Mouse (Mus musculus): ENCODE data around the gene Wwox. TPM values are rescaled to one million over a fixed set of nuclear protein-coding genes. Genes with fewer than 3 reads are reported as not detected.
A peak's percentile ranks its signal among the peaks of the same experiment; 100 is the strongest.

Gene Wwox
- polyA plus RNA-seq, 1 experiment from 2014 or later: 11.0 TPM

DNA sequence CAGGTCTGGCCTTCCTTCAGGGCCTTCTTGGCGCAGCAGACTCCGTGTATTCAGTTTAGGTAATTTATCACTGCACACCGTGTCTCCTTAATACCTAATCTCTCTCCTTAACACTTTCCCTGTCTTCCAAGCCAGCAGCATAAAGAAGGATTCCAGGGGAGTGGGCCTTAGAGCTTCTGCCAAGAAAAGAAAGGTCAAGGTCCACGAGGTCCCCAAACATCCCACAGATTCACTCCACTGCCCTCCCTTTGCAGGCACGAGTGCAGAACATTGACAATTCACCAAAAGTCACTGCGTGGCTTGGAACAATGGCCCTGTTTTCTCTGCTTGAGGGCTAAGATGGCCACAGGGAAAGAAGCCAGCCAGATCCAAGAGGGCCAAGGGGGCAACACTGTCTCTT is 96.7 kb downstream of the Wwox start:
- H3K27ac ChIP-seq (replicated peaks; ENCODE audit: low read depth, low read length): no peak overlapping the region
- H3K27me3 ChIP-seq (replicated peaks; ENCODE audit: control insufficient read depth, insufficient read depth, low read length): no peaks in the 10 kb centered on the region; the same call in 1 of the 2 replicates
- no peak overlapping the region for H3K9ac ChIP-seq (ENCODE audit: low read depth, low read length)
- no peaks in the 10 kb centered on the region for H3K36me3 ChIP-seq (ENCODE audit: control insufficient read depth, insufficient read depth, low read length)
- no peak overlapping the region for H3K4me2 ChIP-seq (ENCODE audit: low read depth, low read length)
- H3K4me3 ChIP-seq (ENCODE audit: low read depth, low read length): no peak overlapping the region
- 0 out of 2 replicates have a peak, but pooled peaks cover 5% of the 10 kb centered on the region for H3K4me1 ChIP-seq (ENCODE audit: control insufficient read depth, insufficient read depth, low read length)
- 61% methylated on average over 6 of the region's 6 CpGs for WGBS
- no peaks in the 10 kb centered on the region for H3K9me3 ChIP-seq (ENCODE audit: control insufficient read depth, low read length)
- no peak for ATAC-seq (ENCODE audit: low read depth)
- DNase-seq (ENCODE audit: low spot score): no peak

DNA sequence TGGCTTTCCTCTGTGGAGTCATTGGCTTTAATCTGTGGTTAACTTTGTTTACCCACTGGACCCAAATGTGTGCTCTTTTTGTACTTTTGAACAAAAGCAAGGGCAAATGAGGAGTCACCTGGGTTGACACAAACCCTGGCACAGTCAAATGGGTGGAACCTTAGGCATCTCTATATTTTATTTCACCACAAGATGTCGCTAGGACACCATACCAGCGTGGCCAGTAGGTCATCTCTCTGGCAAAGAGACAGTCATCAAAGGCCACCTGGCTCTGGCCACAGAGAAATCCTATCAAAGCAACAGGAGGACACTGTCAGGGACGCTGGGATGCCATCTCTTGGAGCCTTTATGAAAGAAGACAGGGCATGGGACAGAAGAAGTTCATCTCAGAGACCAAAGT is 101.7 kb downstream of the Wwox start:
- DNase-seq (ENCODE audit: low spot score): peak; percentile 61
- no peaks in the 10 kb centered on the region for H3K36me3 ChIP-seq (ENCODE audit: control insufficient read depth, insufficient read depth, low read length)
- H3K4me1 ChIP-seq (ENCODE audit: control insufficient read depth, insufficient read depth, low read length): 0 out of 2 replicates have a peak, but pooled peaks cover 3% of the 10 kb centered on the region
- H3K9ac ChIP-seq (ENCODE audit: low read depth, low read length): no peak overlapping the region
- H3K27me3 ChIP-seq (replicated peaks; ENCODE audit: control insufficient read depth, insufficient read depth, low read length): no peaks in the 10 kb centered on the region; the same call in 1 of the 2 replicates
- H3K4me3 ChIP-seq (ENCODE audit: low read depth, low read length): no peak overlapping the region
- H3K27ac ChIP-seq (replicated peaks; ENCODE audit: low read depth, low read length): no peak overlapping the region
- 11% methylated on average over 3 of the region's 3 CpGs for WGBS
- ATAC-seq (ENCODE audit: low read depth): no peak
- no peak overlapping the region for H3K4me2 ChIP-seq (ENCODE audit: low read depth, low read length)
- H3K9me3 ChIP-seq (ENCODE audit: control insufficient read depth, low read length): no peaks in the 10 kb centered on the region

DNA sequence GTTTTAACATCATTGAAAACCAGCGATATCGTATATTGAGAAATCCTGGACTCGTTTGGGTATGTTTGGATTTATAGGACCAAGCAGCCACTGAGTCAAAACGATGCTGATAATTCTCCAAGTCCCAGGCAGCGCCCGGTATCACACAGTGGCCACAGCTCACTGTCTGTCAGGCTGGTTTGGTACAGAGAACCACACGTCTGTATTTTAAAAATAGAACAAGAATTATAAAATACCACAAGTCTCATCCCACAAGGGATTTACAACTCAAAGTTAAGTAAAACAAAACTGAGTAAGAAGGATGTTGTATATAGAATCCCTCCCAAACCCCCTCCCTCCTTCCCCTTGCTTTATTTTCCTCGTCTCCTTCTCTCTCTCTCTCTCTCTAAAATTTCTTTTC is 108.9 kb downstream of the Wwox start:
- Histone ChIP-seq H3K27ac (replicated peaks; ENCODE audit: low read depth, low read length) (no peak overlapping the region), H3K27me3 (replicated peaks; ENCODE audit: control insufficient read depth, insufficient read depth, low read length) (no peaks in the 10 kb centered on the region), H3K4me1 (ENCODE audit: control insufficient read depth, insufficient read depth, low read length) (peaks cover 5% of the 10 kb centered on the region; the same call in 1 of the 2 replicates), H3K9ac (ENCODE audit: low read depth, low read length) (no peak overlapping the region), H3K4me3 (ENCODE audit: low read depth, low read length) (no peak overlapping the region), H3K36me3 (ENCODE audit: control insufficient read depth, insufficient read depth, low read length) (no peaks in the 10 kb centered on the region), H3K4me2 (ENCODE audit: low read depth, low read length) (no peak overlapping the region), H3K9me3 (ENCODE audit: control insufficient read depth, low read length) (no peaks in the 10 kb centered on the region)
- 64% methylated on average over 8 of the region's 8 CpGs for WGBS
- DNase-seq (ENCODE audit: low spot score) (peak; percentile 31), ATAC-seq (ENCODE audit: low read depth) (no peak)

GRCm38 (mm10) chr8:114548837-114549236 is 109.4 kb downstream of the Wwox start:
- Histone ChIP-seq H3K27me3 (replicated peaks; ENCODE audit: control insufficient read depth, insufficient read depth, low read length) (no peaks in the 10 kb centered on the region), H3K4me2 (ENCODE audit: low read depth, low read length) (no peak overlapping the region), H3K27ac (replicated peaks; ENCODE audit: low read depth, low read length) (no peak overlapping the region), H3K4me3 (ENCODE audit: low read depth, low read length) (no peak overlapping the region), H3K9ac (ENCODE audit: low read depth, low read length) (no peak overlapping the region), H3K4me1 (ENCODE audit: control insufficient read depth, insufficient read depth, low read length) (peaks cover 5% of the 10 kb centered on the region; the same call in 1 of the 2 replicates), H3K36me3 (ENCODE audit: control insufficient read depth, insufficient read depth, low read length) (no peaks in the 10 kb centered on the region), H3K9me3 (ENCODE audit: control insufficient read depth, low read length) (no peaks in the 10 kb centered on the region)
- no peak for ATAC-seq (ENCODE audit: low read depth)
- DNase-seq (ENCODE audit: low spot score): no peak
- 66% methylated on average over 6 of the region's 6 CpGs for WGBS

GRCm38 (mm10) chr8:114550029-114550428 is 110.6 kb downstream of the Wwox start:
- WGBS: 67% methylated on average over 7 of the region's 7 CpGs
- no peak overlapping the region for H3K9ac ChIP-seq (ENCODE audit: low read depth, low read length)
- H3K4me2 ChIP-seq (ENCODE audit: low read depth, low read length): no peak overlapping the region
- no peak for ATAC-seq (ENCODE audit: low read depth)
- no peaks in the 10 kb centered on the region for H3K27me3 ChIP-seq (replicated peaks; ENCODE audit: control insufficient read depth, insufficient read depth, low read length)
- H3K27ac ChIP-seq (replicated peaks; ENCODE audit: low read depth, low read length): no peak overlapping the region
- no peaks in the 10 kb centered on the region for H3K9me3 ChIP-seq (ENCODE audit: control insufficient read depth, low read length)
- peaks cover 10% of the 10 kb centered on the region for H3K4me1 ChIP-seq (ENCODE audit: control insufficient read depth, insufficient read depth, low read length)
- H3K4me3 ChIP-seq (ENCODE audit: low read depth, low read length): no peak overlapping the region
- DNase-seq (ENCODE audit: low spot score): no peak
- H3K36me3 ChIP-seq (ENCODE audit: control insufficient read depth, insufficient read depth, low read length): no peaks in the 10 kb centered on the region

GRCm38 (mm10) chr8:114552606-114553005 is 113.2 kb downstream of the Wwox start:
- DNase-seq (ENCODE audit: low spot score) (no peak), ATAC-seq (ENCODE audit: low read depth) (no peak)
- H3K4me3 ChIP-seq (ENCODE audit: low read depth, low read length): no peak overlapping the region
- H3K9ac ChIP-seq (ENCODE audit: low read depth, low read length): no peak overlapping the region
- no peak overlapping the region for H3K27ac ChIP-seq (replicated peaks; ENCODE audit: low read depth, low read length)
- 55% methylated on average over 3 of the region's 3 CpGs for whole genome bisulfite sequencing
- H3K27me3 ChIP-seq (replicated peaks; ENCODE audit: control insufficient read depth, insufficient read depth, low read length): no peaks in the 10 kb centered on the region
- no peak overlapping the region for H3K4me2 ChIP-seq (ENCODE audit: low read depth, low read length)
- no peaks in the 10 kb centered on the region for H3K9me3 ChIP-seq (ENCODE audit: control insufficient read depth, low read length)
- no peaks in the 10 kb centered on the region for H3K36me3 ChIP-seq (ENCODE audit: control insufficient read depth, insufficient read depth, low read length)
- H3K4me1 ChIP-seq (ENCODE audit: control insufficient read depth, insufficient read depth, low read length): peaks cover 17% of the 10 kb centered on the region

- H3K9ac ChIP-seq (ENCODE audit: low read depth, low read length): no peak overlapping the region
- peaks cover 17% of the 10 kb centered on the region for H3K4me1 ChIP-seq (ENCODE audit: control insufficient read depth, insufficient read depth, low read length)
- H3K9me3 ChIP-seq (ENCODE audit: control insufficient read depth, low read length): no peaks in the 10 kb centered on the region
- H3K27ac ChIP-seq (replicated peaks; ENCODE audit: low read depth, low read length): peak overlapping the region; percentile 46
- H3K4me2 ChIP-seq (ENCODE audit: low read depth, low read length): no peak overlapping the region
- H3K4me3 ChIP-seq (ENCODE audit: low read depth, low read length): no peak overlapping the region
- no peaks in the 10 kb centered on the region for H3K36me3 ChIP-seq (ENCODE audit: control insufficient read depth, insufficient read depth, low read length)
- ATAC-seq (ENCODE audit: low read depth) (no peak), DNase-seq (ENCODE audit: low spot score) (peak; percentile 50)
- 36% methylated on average over 15 of the region's 15 CpGs for WGBS
- no peaks in the 10 kb centered on the region for H3K27me3 ChIP-seq (replicated peaks; ENCODE audit: control insufficient read depth, insufficient read depth, low read length)
Measured at GRCm38 (mm10) chr8:114554966-114555365, 115.5 kb downstream of the Wwox start.

- peak; percentile 26 for DNase-seq (ENCODE audit: low spot score)
- peaks cover 17% of the 10 kb centered on the region for H3K4me1 ChIP-seq (ENCODE audit: control insufficient read depth, insufficient read depth, low read length)
- H3K27me3 ChIP-seq (replicated peaks; ENCODE audit: control insufficient read depth, insufficient read depth, low read length): no peaks in the 10 kb centered on the region
- H3K4me3 ChIP-seq (ENCODE audit: low read depth, low read length): no peak overlapping the region
- no peaks in the 10 kb centered on the region for H3K9me3 ChIP-seq (ENCODE audit: control insufficient read depth, low read length)
- no peaks in the 10 kb centered on the region for H3K36me3 ChIP-seq (ENCODE audit: control insufficient read depth, insufficient read depth, low read length)
- 66% methylated on average over 6 of the region's 6 CpGs for WGBS
- H3K27ac ChIP-seq (replicated peaks; ENCODE audit: low read depth, low read length): peak overlapping the region; percentile 46
- no peak overlapping the region for H3K4me2 ChIP-seq (ENCODE audit: low read depth, low read length)
- no peak overlapping the region for H3K9ac ChIP-seq (ENCODE audit: low read depth, low read length)
- no peak for ATAC-seq (ENCODE audit: low read depth)
Measured at GRCm38 (mm10) chr8:114555491-114556202, 116.2 kb downstream of the Wwox start.

GRCm38 (mm10) chr8:114561191-114561590 is 121.7 kb downstream of the Wwox start:
- Histone ChIP-seq H3K4me1 (ENCODE audit: control insufficient read depth, insufficient read depth, low read length) (no peaks in the 10 kb centered on the region), H3K4me3 (ENCODE audit: low read depth, low read length) (no peak overlapping the region), H3K9me3 (ENCODE audit: control insufficient read depth, low read length) (no peaks in the 10 kb centered on the region), H3K36me3 (ENCODE audit: control insufficient read depth, insufficient read depth, low read length) (no peaks in the 10 kb centered on the region), H3K9ac (ENCODE audit: low read depth, low read length) (no peak overlapping the region), H3K27ac (replicated peaks; ENCODE audit: low read depth, low read length) (no peak overlapping the region), H3K27me3 (replicated peaks; ENCODE audit: control insufficient read depth, insufficient read depth, low read length) (no peaks in the 10 kb centered on the region), H3K4me2 (ENCODE audit: low read depth, low read length) (no peak overlapping the region)
- DNase-seq (ENCODE audit: low spot score): no peak
- ATAC-seq (ENCODE audit: low read depth): no peak
- 84% methylated on average over 7 of the region's 8 CpGs for WGBS
